Mouse (Mus musculus) ovary, postnatal 10 days (tissue): Measurements from ENCODE around the gene Col6a1.
A peak's percentile ranks its signal among the peaks of the same experiment; 100 is the strongest.

Experiments used
- DNase-seq: peaks from one replicate; pipeline ENCODE4 v3.0.0; 2022; ENCODE audit warnings: low spot score

The Col6a1 gene

GRCm38 (mm10) chr10:76680758-76681650 lies 45.0 kb downstream of the Col6a1 start:
- no peak for DNase-seq

DNA sequence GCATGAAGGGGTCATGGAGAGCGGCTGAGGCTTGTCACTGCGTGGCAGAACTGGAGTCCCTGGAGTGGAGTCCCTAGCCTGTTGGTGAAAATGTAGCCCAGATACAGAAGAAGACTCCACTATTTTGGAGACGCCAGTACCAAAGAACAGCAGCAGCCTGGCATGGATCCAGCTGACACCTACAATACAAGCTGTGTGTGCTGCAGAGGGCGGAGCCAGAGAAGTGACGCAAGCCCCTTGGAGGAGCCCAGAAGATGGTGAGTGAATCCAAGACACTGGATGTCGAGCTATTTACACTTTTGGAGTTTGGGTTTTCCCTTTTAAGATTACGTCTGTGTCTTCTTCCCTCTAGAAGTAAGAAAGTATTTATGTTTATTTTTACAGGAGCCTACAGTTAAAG lies 47.8 kb downstream of the Col6a1 start:
- DNase-seq = no peak

DNA sequence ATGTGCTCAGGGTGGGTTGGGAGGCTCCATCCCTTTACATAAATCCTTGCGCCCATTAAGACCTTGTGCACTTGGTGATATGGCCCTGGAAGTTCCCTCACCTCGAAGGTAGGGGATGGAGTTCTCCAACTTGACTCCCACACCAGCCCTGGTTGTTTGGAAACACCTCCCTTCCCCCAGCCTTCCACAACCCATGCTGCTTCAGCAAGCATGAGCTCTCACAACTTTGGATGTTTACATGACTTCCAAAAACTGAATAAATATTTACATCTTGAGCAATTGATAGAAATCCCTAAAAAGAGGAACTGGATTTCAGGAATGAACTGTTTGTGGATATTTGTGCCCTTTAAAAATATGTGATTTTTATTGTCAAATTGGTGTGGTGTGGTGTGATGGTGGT lies 50.7 kb downstream of the Col6a1 start:
- DNase-seq = no peak

DNA sequence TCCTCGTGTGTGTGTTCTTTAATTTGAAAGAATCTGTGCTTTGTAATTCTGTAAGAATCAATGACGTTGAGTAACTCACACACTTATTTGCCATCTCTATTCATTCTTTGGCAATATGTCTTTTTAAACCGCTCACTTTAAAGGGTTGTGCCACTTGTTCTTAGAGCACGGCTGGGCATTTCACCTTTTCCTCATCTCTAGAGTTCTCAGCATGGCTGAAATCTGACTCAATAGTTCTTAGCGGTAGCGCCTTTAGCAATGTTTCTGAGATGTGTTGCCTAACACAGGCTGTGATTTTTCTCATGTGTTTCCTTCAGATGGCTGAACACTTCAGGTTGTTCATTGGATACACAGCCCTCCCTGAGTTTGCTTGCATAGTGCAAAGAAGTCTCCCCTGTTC lies 51.4 kb downstream of the Col6a1 start:
- no peak for DNase-seq

DNA sequence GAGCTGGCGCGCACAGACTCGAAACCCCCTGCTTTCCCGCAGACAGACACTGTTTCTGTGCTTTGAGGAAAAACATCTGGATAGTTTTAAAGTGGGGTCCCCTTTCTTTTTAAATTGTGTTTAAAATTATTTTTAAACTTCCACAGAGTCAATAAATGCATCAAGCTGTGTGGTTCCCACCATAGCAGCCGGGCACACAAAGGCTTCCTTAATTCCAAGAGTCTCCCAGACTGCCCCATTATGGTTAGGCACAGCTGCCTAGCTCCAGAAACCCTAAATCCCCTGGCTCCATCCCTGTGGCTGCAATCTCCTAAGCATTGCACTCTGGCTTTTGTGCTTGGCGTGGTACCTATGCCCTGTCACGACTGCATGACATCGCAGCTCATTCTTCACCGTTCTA lies 54.0 kb downstream of the Col6a1 start:
- no peak for DNase-seq

DNA sequence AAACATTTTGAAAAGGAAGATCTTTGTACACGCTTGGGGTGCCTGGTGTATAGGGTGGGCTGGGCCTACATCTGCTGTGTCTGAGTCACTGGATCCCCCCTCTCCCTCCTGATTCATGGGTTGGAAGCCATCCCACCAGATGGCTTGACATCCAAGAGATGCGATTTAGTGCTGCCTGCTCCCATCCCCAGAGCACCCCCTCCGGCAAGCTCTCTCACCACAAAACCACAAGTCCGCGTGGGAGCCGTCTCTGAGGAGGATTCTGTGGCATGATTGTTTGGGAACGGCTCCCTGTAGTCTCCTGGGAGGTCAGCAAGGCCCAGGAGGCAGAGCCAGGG lies 57.1 kb downstream of the Col6a1 start:
- DNase-seq = peak; percentile 60

- DNase-seq = no peak
These were observed 57.6 kb downstream of the Col6a1 start for GRCm38 (mm10) chr10:76668261-76668946.

DNA sequence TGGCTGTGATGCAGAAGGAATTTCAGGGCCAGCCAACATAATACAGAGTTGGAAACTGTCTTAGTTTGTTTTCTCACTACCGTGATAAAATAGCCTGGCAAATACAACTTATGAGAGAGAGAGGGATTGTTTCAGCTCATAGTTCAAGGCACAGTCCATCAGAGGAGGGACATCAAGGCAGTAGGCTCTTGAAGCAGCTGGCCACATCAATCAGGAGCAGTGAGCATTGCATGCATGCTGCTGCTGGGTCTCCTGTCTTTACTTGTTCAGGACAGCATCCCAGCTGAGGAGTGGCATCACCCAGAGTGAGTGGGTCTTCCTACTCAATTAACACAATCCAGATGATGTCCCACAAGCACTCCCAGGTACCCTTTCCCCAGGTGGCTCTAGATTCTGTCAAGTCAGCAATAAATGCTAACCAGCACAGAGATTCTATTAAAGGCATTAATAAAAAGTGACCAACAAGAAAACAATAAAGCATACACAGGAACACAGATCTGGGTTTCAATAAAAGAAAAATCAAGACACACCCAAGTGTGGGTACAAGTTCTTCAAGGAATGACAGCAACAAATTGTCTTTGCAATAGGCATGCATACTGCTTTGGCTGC lies 58.7 kb downstream of the Col6a1 start:
- no peak for DNase-seq

- DNase-seq = no peak
These were observed 60.4 kb downstream of the Col6a1 start for GRCm38 (mm10) chr10:76665551-76665950.

- no peak for DNase-seq
These were observed 61.5 kb downstream of the Col6a1 start for GRCm38 (mm10) chr10:76664156-76665115.
